Mouse (Mus musculus): ENCODE data around the gene Dnajc10. TPM values are rescaled to one million over a fixed set of nuclear protein-coding genes. Genes with fewer than 3 reads are reported as not detected.

Dnajc10 gene
- 10 to 100 TPM; 40.0 to 57.3 TPM for total RNA-seq (2021)
- 34.4 and 40.2 TPM in 2 replicates for polyA plus RNA-seq (2012; rRNA removed)
- long read RNA-seq, full-length matches to known transcripts, result 56 of 64 reads
- long read RNA-seq, partial matches to known transcripts, result 5 of 64 reads
- long read RNA-seq, other reads (novel, unspliced or antisense), result 3 of 64 reads

- peak; percentile 96 for DNase-seq
Measured at GRCm38 (mm10) chr2:80315242-80316161, at the start of gene Dnajc10. Gene Dnajc10 (plus strand): TSS chr2:80315466.

- peak; percentile 65 for DNase-seq
Measured at GRCm38 (mm10) chr2:80266894-80267293, 48.4 kb upstream of the Dnajc10 start.

- DNase-seq, result no peak
Measured at GRCm38 (mm10) chr2:80268053-80268452, 47.2 kb upstream of the Dnajc10 start.

- DNase-seq, result no peak
Measured at GRCm38 (mm10) chr2:80271431-80271830, 43.8 kb upstream of the Dnajc10 start.

- DNase-seq, result no peak
Measured at GRCm38 (mm10) chr2:80273038-80273437, 42.2 kb upstream of the Dnajc10 start.

- no peak for DNase-seq
Measured at GRCm38 (mm10) chr2:80273763-80274162, 41.5 kb upstream of the Dnajc10 start.

- DNase-seq, result peak; percentile 15
Measured at GRCm38 (mm10) chr2:80275136-80275535, 40.1 kb upstream of the Dnajc10 start.

GRCm38 (mm10) chr2:80282214-80282613, 33.1 kb upstream of the Dnajc10 start:
- DNase-seq, result no peak

GRCm38 (mm10) chr2:80286397-80286796, 28.9 kb upstream of the Dnajc10 start:
- DNase-seq, result no peak

- DNase-seq, result no peak
Measured at GRCm38 (mm10) chr2:80292172-80292571, 23.1 kb upstream of the Dnajc10 start, which contains the start of gene Prdx6b. Gene Prdx6b (plus strand): TSS chr2:80292472.

- no peak for DNase-seq
Measured at GRCm38 (mm10) chr2:80298334-80298733, 16.9 kb upstream of the Dnajc10 start.

- DNase-seq, result no peak
Measured at GRCm38 (mm10) chr2:80300806-80301205, 14.5 kb upstream of the Dnajc10 start.

GRCm38 (mm10) chr2:80303957-80304356, 11.3 kb upstream of the Dnajc10 start:
- DNase-seq, result no peak

- no peak for DNase-seq
Measured at GRCm38 (mm10) chr2:80307701-80308100, 7.6 kb upstream of the Dnajc10 start.

GRCm38 (mm10) chr2:80309775-80310174, 5.5 kb upstream of the Dnajc10 start:
- DNase-seq, result no peak

GRCm38 (mm10) chr2:80310772-80311171, 4.5 kb upstream of the Dnajc10 start:
- no peak for DNase-seq

GRCm38 (mm10) chr2:80311350-80311749, 3.9 kb upstream of the Dnajc10 start:
- DNase-seq, result no peak

GRCm38 (mm10) chr2:80314201-80314600, 1.1 kb upstream of the Dnajc10 start:
- no peak for DNase-seq

- no peak for DNase-seq
Measured at GRCm38 (mm10) chr2:80314854-80315241, 418 bp upstream of the Dnajc10 start.

- no peak for DNase-seq
Measured at GRCm38 (mm10) chr2:80322878-80323277, 7.6 kb downstream of the Dnajc10 start.

- no peak for DNase-seq
Measured at GRCm38 (mm10) chr2:80325779-80326178, 10.5 kb downstream of the Dnajc10 start.

GRCm38 (mm10) chr2:80327272-80327671, 12.0 kb downstream of the Dnajc10 start:
- DNase-seq, result no peak

- DNase-seq, result no peak
Measured at GRCm38 (mm10) chr2:80328961-80329653, 13.8 kb downstream of the Dnajc10 start.

Data from adrenal gland, adult 2 months (tissue).